Mouse (Mus musculus): Measurements from ENCODE around the gene Rmnd5a.

Gene Rmnd5a

DNA sequence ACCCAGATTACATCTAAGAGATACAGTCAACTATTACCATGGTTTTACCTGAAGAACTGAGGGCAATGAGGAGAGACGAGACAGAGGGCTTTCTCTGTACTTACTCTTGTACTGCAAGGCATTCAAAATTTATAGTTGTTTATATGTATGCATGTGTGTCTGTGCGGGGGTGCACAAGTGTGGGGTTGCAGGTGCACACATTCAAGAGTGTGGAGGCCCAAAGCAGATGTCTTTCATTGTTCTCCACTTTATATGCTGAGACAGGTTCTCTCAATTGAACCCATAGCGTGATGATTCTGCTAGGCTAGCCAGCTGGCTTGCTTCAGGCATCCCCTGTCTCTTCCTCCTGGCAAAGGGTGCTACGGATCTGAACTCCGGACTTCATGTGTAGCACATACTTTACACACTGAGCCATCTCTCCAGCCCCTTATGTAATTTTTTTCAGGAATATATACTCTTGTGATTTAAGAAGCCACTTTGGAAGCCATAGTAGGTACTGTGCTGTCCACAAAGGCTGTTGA, 69.3 kb downstream of the Rmnd5a start:
- DNase-seq (ENCODE audit: low spot score) = no peak

DNA sequence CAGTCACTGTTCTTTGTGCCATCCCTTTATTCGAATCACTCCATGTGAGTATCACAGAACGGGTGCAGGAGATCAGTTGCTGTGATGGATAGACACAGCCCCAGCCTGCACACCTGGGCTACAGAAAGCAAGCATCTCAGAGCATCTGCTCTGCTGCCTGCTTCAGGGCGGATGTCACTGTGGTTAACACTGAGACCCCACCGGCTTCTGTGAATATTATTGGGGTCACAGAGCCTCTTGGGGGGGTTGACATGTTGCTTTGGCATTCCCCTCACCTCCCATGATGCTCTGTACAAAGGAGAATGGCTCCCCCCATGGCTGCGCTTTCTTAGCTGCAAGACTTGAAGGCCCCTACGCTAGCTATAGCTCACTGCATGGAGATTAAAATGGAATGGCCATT, 71.0 kb downstream of the Rmnd5a start:
- DNase-seq (ENCODE audit: low spot score) = no peak

DNA sequence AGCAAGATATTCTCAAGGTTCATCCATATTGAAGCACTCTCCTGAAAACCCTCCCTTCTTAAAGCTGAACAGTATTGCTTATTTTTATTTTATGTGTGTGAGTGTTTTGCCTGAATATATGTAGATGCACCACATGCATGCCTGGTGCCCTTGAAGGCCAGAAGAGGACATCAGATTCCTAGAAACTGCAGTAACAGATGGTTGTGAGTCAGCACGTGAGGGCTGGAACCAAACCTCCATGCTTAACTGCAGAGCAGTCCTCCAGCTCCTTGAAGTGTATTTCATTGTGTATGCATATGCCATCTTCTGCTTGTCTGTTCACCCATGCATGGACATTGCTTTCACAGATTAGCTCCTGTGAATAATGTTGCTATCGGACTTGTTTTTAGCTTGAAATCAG, 76.4 kb downstream of the Rmnd5a start:
- DNase-seq (ENCODE audit: low spot score) = no peak

DNA sequence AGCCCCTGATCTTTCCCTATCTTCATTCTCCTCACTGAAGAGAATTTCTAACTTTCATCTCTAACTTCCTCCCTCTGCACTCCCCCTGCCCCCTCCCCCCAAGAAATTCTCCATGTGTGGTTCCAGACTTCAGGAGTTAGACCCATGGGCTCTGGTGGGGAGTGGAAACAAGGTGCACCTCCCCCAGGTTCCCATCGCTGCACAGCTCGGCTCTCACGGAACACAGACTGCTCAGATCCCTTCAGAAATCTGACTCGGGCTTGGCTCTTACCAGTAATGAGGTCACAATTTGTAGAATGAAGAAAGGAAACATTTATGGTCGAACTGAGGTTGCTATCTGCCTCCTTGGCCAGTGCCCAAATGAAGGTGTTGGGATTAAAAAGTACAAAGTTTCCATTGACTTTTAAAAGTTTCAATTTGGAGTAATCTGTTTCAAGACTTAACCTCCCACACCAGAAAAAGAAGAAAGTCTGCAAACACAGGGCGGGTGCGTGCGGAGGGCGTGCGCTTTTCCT, 79.2 kb downstream of the Rmnd5a start:
- DNase-seq (ENCODE audit: low spot score) = no peak

DNA sequence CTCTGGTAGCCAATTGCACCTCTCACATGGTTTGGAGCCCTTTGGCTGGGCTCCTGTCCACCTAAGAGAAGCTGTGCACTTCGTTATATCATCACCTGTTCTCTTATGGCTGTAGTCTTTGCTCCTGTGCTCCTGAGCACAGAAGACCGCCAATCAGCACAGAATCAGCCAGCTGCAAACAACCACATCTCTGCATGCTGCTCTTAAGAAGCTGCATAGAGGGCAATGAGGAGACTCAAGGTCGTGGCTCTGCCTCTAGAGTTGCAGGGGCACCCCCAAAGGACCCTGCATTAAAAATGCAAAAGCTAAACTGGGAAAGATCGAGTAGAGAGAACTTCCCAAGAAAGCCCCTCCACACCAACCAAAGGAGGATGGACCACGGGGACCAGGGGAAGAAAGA, 79.7 kb downstream of the Rmnd5a start:
- DNase-seq (ENCODE audit: low spot score) = no peak

DNA sequence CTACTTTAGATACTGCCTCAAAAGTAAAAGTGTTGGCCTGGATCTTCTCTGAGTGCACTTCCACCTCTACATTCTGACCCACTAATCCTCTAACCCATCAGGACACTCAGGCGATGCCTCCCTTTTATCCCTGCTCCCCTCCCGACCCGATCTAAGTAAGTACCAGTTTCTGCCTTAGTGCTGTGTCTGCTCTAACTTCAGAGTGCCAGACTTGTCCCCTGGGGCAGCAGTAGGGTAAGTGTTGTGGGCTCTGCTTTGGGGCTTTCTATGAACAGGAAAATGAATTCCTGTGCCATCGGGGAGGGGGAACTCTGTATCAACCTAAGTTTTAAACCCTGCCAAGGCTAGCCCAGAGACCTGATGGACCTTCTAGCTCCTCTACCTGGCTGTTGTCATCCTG, 80.2 kb downstream of the Rmnd5a start:
- no peak for DNase-seq (ENCODE audit: low spot score)

DNA sequence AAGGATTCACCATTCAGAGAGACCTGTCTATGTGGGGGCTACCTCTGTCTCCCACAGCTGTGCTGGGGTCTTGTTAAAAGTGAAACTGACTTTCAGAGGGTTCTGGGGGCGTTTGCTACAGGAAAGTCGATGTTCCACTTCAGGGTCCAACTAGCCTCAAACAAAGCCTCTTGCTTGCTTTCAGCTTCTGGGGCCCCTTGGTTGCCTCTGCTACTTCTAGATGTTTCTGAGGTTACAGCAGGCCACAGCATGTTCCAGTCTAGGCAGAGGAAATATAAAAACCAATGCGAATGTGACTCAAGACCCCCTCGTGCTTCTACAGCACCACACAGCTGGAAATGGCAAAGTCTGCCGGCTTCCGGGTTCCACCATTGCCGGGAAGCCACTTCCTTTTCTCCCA, 82.9 kb downstream of the Rmnd5a start:
- no peak for DNase-seq (ENCODE audit: low spot score)

DNA sequence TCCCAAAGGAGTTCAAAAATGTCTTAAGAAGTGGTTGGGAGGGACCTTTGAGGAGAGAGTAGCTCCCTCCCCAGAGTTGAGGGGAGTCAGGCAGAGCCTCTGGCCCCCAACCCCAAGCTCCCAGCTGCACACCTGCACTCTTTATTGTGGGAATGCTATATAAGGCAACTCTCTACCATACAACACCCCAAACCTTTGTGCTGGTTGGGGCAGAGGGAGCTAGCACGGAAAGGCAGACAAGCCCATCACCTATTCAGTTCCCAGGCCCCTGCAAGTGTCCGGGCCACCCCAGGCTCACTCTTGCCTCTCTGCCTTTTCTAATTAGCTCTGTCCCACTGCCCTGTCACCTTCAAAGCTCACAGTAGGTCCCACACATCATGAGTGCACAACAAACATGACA, 86.7 kb downstream of the Rmnd5a start:
- DNase-seq (ENCODE audit: low spot score) = no peak

DNA sequence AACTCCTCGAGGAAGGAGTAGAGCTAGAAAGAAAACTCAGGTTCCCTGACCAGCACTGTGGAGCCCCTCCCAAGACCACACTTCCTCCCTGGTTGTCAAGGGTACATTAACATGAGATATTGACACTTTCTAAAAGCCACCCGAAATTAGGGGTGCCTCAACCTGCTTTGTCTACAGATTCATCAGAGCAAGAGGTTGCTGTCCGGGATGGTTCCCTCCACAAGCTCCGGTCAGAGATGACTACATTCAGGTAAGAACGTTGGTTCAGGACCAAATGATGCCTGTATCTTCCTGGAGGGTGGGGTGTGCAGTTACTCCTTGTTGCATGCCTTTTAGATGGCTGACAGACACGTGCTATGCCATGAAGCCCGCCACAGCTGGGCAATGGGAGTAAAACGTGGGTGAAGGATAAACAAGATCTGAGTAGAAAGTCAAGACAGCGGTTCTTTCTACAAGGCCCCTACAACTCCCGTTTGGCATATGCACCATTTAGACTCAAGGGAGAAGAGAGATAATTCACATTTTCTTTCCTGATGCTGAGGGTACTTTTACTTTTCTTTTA, 87.5 kb downstream of the Rmnd5a start:
- DNase-seq (ENCODE audit: low spot score) = no peak

DNA sequence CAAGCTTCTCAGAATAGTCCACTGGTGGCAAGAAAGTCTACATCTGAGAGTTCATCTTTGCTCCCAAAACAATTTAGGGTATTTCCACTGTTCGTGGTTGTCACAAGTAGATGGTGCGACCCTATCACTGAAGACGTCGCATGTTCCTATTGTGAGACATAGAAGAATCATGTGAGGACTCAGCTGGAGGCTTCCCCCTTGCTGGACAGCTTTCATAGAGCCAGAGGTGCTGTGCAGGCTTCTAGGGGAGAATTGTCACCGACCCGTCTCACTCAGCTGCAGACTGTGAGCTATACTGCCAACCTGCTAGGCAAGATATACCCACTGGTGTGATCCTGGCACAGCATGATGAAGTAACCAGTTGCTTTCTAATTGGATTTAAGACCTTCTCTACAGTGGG, 88.2 kb downstream of the Rmnd5a start:
- DNase-seq (ENCODE audit: low spot score) = no peak

DNA sequence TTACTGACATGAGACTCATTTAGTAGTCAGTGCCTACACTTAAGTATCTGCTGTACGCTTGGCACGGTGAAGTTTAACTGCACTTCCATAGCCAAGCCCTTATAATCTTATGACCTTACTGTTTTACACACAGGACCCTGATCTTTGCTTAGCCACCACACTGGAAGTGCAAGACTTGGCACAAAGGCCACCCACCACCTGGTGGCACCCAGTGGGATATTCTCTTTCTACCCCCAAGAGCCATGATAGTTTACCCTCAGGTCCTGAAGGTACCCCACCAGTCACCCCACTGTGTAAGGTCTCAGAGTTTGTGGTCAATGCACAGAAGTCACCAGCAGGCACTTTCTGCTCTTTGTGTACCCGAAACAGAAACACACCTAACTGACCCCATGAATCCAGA, 89.2 kb downstream of the Rmnd5a start:
- DNase-seq (ENCODE audit: low spot score) = no peak

DNA sequence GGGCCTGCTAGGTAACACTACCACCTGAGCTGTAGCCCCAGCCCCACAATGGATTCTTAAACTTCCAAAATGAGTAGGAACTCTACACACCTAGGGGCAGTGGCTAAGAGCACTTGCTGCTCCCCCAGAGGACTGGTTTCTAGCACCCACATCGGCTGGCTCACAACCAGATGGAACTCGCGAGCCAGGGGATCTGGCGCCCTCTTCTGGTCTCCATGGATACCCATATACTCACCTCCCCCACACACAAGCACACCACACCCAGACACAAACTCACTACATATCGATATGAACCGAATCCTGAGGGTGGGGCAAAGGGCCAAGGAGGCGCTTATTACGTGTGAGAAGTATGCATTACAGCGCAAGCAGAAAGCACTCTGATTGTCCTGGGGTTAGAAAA, 92.4 kb downstream of the Rmnd5a start:
- DNase-seq (ENCODE audit: low spot score) = no peak

DNA sequence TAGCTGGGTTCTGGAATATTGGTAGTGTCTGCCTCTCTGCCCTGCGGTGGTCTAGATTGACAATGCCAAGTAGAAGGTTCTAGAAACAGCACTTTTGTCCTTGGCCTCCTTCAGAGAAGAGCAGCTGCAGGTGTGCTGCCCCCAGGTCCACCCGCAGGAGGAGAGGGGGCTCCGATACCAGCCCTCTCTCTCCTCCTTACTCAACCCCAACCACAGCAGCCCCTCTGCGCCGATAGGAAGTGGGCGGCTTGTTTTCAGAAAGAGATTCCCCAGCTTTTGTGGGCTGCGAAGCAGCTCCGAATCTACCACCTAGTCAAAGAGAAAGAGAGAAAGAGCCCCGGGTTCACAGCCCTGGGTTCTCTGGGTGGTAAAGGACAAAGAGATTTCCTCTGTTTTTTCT, 99.3 kb downstream of the Rmnd5a start:
- no peak for DNase-seq (ENCODE audit: low spot score)

DNA sequence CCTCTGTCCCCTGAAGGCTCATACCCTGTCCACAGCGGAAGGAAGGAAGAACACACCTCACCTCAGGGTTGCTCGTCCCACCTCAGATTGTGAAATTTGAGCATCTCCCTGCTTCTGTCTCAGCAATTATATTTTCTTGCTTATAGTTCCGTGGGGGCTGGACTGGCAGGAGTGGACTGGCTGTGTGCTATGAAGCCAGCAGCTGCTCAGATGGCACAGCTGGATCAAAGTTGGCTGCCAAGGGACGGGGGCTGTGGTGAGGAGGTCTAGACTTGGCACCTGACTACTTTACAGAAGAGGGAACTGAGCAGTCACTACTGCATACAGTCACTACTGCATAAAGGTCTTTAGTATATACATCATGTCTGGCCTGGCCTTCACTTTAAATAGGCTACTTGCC, 101.1 kb downstream of the Rmnd5a start:
- DNase-seq (ENCODE audit: low spot score) = no peak

DNA sequence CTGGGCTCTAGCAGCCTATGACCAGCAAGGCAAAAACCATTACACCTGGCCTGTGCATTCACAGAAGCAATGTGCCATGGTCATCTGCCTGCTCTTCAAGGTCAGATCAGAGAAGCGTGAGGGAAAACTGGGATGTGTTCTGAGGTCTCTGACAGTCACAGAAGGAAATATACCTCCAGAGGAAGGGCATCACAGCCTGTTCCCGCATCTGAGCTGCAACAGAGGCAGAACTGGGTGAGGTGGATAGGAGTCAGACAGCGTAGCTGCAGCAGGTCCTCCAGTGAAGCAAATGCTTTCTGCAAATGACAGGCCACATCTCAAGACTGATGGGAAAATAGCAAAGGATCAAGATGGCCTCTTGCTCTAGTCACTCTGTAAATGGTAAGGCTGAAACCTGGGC, 101.5 kb downstream of the Rmnd5a start:
- DNase-seq (ENCODE audit: low spot score) = no peak
